Mouse (Mus musculus) liver, postnatal 0 days (tissue): ENCODE measurements at regions not wholly inside any gene's neighbourhood (a gene's known extent, or its start where the extent isn't known, plus 50 kb on each side); places are given as distances from the start of the nearest gene placed in this dataset.

Experiments
- ATAC-seq: fragments of 200-750 bp; cut with Nextera tagmentation; 2 replicates; pipeline ENCODE4 v1.8.0; 2017; ENCODE audit warnings: mild to moderate bottlenecking, moderate library complexity
- DNase-seq: peaks from one replicate; pipeline ENCODE4 v3.0.0-alpha.2; 2016
- H3K27ac ChIP-seq: fragments of 300-500 bp; sonication (generic); 2 replicates; pipeline ENCODE4 v1.5.1; 2014; ENCODE audit warnings: antibody characterized with exemption, moderate library complexity, mild to moderate bottlenecking, low read depth
- H3K27me3 ChIP-seq: fragments of 300-500 bp; sonication (generic); 2 replicates; pipeline ENCODE4 v1.6.1; 2014; ENCODE audit warnings: low read length, control low read depth, mixed read lengths; ENCODE audit not compliant: insufficient read depth
- H3K36me3 ChIP-seq: fragments of 300-500 bp; sonication (generic); replicated peaks from 2 replicates; pipeline ENCODE4 v1.6.1; 2014; ENCODE audit warnings: mild to moderate bottlenecking, control low read depth, low read length, moderate library complexity, mixed read lengths; ENCODE audit not compliant: insufficient read depth
- H3K4me1 ChIP-seq: fragments of 300-500 bp; sonication (generic); 2 replicates; pipeline ENCODE4 v1.6.1; 2014; ENCODE audit warnings: antibody characterized with exemption, mild to moderate bottlenecking, control low read depth; ENCODE audit not compliant: insufficient read depth
- H3K4me2 ChIP-seq: fragments of 300-500 bp; sonication (generic); 2 replicates; pipeline ENCODE4 v1.6.1; 2014; ENCODE audit warnings: low read depth, mild to moderate bottlenecking, low read length, moderate library complexity, mixed read lengths
- H3K4me3 ChIP-seq: fragments of 300-500 bp; sonication (generic); 2 replicates; pipeline ENCODE4 v1.5.1; 2014; ENCODE audit warnings: low read depth, low read length
- H3K9ac ChIP-seq: fragments of 300-500 bp; sonication (generic); replicated peaks from 2 replicates; pipeline ENCODE4 v1.6.1; 2014; ENCODE audit warnings: mild to moderate bottlenecking, moderate library complexity
- H3K9me3 ChIP-seq: fragments of 300-500 bp; sonication (generic); 2 replicates; pipeline ENCODE4 v1.6.1; 2016; ENCODE audit warnings: mild to moderate bottlenecking, control low read depth, low read length, mixed read lengths
- CTCF ChIP-seq: sonication (generic); IDR thresholded peaks from 2 replicates; pipeline ENCODE4 v1.5.1; 2016; ENCODE audit warnings: antibody characterized with exemption, low read depth
- EP300 ChIP-seq: IDR thresholded peaks from 2 replicates; pipeline ENCODE4 v1.6.1; 2016; ENCODE audit warnings: antibody characterized with exemption, low read depth, mild to moderate bottlenecking
- whole genome bisulfite sequencing: fragments of 180-500 bp; shearing (Covaris S2); extraction: QIAGEN DNeasy Blood & Tissue Kit; methylation state at CpG from one replicate; pipeline ENCODE4 v1.1.7; 2014; ENCODE audit not compliant: insufficient replicate concordance; 5-methylcytosine and 5-hydroxymethylcytosine counted together

DNA sequence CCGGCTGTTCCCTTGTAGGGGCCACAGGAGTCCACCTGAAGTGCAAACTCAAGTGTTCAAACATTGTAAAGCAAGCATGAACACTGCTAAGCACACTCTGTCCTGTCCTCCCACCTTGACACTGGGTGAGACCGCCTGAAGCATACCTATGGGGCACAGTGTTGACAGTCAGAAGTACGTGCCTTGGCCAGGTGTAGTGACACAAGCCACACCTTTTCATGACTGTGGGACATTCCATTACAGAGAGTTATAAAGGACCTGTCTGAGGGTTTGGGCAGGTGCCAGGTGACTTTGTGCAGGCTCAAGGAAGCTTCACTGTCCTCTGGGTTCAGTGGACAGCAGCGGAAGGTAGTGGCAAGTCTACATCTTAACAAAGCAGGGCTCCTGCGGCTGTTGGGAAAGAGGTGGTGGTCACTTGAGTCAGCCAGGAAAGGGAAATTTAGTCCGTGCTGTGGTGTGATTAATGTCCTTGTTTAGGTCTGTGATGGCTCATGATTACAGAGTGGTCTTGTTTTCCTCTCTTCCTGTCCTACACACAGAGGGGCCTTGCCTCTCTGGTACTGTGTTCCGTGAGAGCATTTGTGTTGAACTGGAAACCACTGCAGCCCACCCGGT, 112.5 kb downstream of the Nufip1 start:
- Histone ChIP-seq H3K9me3 (no peaks in the 10 kb centered on the region), H3K36me3 (no peaks in the 10 kb centered on the region), H3K9ac (no peak overlapping the region), H3K4me2 (no peak overlapping the region), H3K27ac (no peak overlapping the region), H3K27me3 (no peaks in the 10 kb centered on the region), H3K4me1 (no peaks in the 10 kb centered on the region), H3K4me3 (no peak overlapping the region)
- 71% methylated on average over 8 of the region's 8 CpGs for WGBS
- no peak for ATAC-seq
- TF ChIP-seq CTCF (no peak), EP300 (no peak)
- no peak for DNase-seq

DNA sequence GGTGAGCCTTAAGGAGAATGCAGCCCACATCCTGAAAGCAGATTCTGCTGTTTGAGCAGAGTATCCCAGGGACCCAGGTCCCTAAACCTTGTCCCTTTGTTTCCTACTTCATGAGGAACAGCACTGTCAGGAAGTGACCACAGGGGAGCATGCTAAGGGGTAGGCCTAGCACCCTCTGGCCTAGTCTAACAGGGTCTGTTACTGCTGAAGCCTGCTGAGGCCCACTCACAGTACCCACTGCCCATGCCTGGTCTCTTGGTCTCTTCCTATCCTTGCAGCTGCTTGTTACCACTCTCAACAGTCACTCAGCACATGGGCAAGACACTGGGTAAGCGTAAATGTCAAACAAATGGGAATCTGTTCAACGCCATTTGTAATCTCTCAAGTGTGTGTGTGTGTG, 113.2 kb downstream of the Nufip1 start:
- H3K27me3 ChIP-seq = no peaks in the 10 kb centered on the region
- H3K4me3 ChIP-seq = no peak overlapping the region
- TF ChIP-seq CTCF = no peak
- no peak for TF ChIP-seq EP300
- WGBS = 88% methylated on average over 2 of the region's 2 CpGs
- ATAC-seq (no peak), DNase-seq (no peak)
- H3K9me3 ChIP-seq = no peaks in the 10 kb centered on the region
- no peaks in the 10 kb centered on the region for H3K36me3 ChIP-seq
- no peak overlapping the region for H3K27ac ChIP-seq
- no peaks in the 10 kb centered on the region for H3K4me1 ChIP-seq
- H3K4me2 ChIP-seq = no peak overlapping the region
- no peak overlapping the region for H3K9ac ChIP-seq

DNA sequence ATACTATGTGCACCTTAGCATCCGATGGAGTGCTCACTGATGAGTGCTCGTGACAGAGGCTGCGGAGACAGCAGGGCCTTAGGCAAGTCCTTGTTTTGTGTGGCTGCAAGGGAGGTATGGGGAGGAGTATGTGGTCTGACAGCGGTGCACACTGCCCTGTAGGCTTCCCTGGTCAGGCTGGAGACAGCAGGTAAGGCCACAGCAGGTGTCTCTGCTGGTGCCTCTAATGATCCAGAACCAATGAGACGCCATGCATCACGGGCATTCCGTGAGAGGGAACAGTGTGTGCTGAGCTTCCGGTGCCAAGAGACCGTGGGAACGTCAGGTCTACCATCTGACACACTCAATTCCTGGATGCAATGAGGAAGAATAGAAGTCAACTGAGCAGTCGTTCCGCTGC, 114.8 kb downstream of the Nufip1 start:
- Histone ChIP-seq H3K27me3 (no peaks in the 10 kb centered on the region), H3K27ac (no peak overlapping the region), H3K4me1 (no peaks in the 10 kb centered on the region), H3K36me3 (no peaks in the 10 kb centered on the region), H3K4me3 (no peak overlapping the region), H3K4me2 (no peak overlapping the region), H3K9ac (no peak overlapping the region), H3K9me3 (no peaks in the 10 kb centered on the region)
- 82% methylated on average over 12 of the region's 12 CpGs for WGBS
- no peak for DNase-seq
- no peak for ATAC-seq
- TF ChIP-seq CTCF (no peak), EP300 (no peak)

DNA sequence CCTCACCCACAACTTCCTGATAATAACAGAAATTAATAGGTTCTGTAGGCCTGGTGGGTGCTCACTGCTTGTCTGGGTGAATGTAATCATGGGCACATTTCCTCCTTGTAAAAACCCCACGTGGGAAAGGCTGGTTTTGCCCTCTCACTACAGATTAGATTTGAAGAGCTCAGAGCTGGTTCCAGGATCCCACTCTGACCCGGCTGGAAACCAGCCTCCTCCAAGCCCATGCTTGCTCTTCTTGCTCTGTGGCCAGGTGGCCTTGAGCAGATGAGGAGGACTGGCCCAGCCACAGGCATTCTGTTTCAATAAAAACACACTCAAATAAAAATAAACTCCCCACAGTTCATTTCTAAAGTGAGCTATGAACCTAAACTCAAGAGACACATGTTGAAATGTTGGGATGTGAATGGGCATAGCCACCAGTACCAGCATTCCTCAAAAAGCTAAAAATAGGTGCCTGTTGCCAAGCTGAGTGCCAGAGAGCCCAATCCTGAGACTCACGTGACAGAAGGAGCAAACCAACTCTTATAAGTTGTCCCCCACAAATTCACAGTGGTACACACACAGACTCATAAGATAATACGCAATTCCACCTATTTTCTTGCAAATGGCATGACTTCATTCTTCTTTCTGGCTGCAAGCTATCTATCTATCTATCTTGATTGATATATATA, 116.1 kb downstream of the Nufip1 start:
- no peak for ATAC-seq

DNA sequence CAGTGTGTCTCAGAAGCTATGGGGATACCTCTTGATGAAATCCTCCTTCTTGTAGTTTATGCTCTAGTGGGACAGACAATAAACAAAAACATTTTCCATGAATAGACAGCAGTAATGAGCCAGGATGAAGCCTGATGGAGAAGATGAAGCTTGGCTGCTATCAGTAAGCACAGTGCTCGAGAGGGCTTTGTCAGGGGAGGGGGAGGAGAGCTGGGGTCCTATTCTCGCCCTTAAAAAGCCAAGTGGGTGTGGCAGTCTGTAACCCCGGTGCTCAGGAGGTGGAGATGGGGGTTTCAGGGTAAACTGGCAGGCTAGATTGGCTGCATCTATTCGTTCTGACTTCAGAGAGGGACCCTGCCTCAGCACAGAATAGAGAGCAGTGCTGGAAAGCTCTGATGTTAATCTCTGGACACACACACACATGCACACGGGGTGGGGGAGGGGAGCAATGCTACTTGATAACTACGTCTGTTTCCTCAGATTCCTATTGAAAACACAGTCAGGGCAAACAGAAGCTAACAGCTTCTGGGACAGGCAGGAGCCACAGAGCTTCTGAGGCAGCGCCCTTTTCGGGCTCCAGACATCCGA, 118.4 kb downstream of the Nufip1 start:
- no peaks in the 10 kb centered on the region for H3K4me1 ChIP-seq
- no peak overlapping the region for H3K4me2 ChIP-seq
- no peak for ATAC-seq
- no peak overlapping the region for H3K4me3 ChIP-seq
- H3K36me3 ChIP-seq = no peaks in the 10 kb centered on the region
- no peak overlapping the region for H3K9ac ChIP-seq
- H3K9me3 ChIP-seq = no peaks in the 10 kb centered on the region
- no peaks in the 10 kb centered on the region for H3K27me3 ChIP-seq
- WGBS = 40% methylated on average over 9 of the region's 9 CpGs
- H3K27ac ChIP-seq = no peak overlapping the region
- TF ChIP-seq EP300 (no peak), CTCF (no peak)
- no peak for DNase-seq

More for the DNA sequence above, 116.1 kb downstream of the Nufip1 start:
- H3K9ac ChIP-seq = no peak overlapping the region
- no peaks in the 10 kb centered on the region for H3K9me3 ChIP-seq
- no peak overlapping the region for H3K4me3 ChIP-seq
- DNase-seq = no peak
- H3K4me1 ChIP-seq = no peaks in the 10 kb centered on the region
- TF ChIP-seq EP300 = no peak
- TF ChIP-seq CTCF = no peak
- H3K27ac ChIP-seq = no peak overlapping the region
- WGBS = 52% methylated on average over 4 of the region's 4 CpGs
- H3K36me3 ChIP-seq = no peaks in the 10 kb centered on the region
- no peak overlapping the region for H3K4me2 ChIP-seq
- H3K27me3 ChIP-seq = no peaks in the 10 kb centered on the region

DNA sequence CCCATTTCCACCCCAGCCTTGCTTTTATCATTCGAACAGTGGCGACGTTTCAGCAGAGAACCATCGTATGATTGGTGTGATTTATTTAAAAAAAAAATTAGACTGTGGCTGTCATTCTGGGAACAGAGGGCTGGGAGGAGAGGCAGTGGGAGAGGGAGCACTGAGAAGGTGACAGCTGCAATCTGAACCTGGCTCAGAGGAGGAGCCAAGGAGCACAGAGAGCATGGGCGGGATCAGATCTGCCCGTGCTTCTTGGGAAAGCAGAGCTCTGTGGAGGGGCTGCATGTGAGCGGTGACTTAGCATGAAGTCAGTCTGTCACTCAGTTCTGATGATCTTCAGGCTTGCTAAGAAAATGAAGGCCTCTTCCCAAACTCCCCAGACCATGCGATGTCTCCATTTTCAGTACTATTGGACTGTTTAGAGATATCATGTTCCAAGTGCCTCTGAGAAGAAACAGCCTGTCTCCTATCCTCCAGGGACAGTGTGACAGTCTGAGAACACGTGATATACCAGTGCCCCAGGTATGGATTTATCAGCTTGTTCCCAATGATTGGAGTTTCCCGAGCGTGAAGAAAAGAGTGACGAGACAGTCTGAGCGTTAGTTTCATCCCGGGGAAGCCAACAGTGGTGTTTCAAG, 129.3 kb downstream of the Nufip1 start:
- DNase-seq = no peak

More for the DNA sequence above, 129.3 kb downstream of the Nufip1 start:
- ATAC-seq = no peak
- Histone ChIP-seq H3K36me3 (no peaks in the 10 kb centered on the region), H3K4me2 (no peak overlapping the region), H3K4me1 (no peaks in the 10 kb centered on the region), H3K27ac (no peak overlapping the region), H3K9ac (no peak overlapping the region), H3K27me3 (no peaks in the 10 kb centered on the region), H3K9me3 (no peaks in the 10 kb centered on the region), H3K4me3 (no peak overlapping the region)
- WGBS = 85% methylated on average over 14 of the region's 14 CpGs
- TF ChIP-seq EP300 (no peak), CTCF (no peak)
